Mouse (Mus musculus) midbrain, embryonic 13.5 days (tissue): Measurements from ENCODE around the gene Wdr95. TPM values are rescaled to one million over a fixed set of nuclear protein-coding genes. Genes with fewer than 3 reads are reported as not detected.

Source experiments
- ATAC-seq: fragments of 200-750 bp; cut with Nextera tagmentation; 2 replicates; pipeline ENCODE4 v1.8.0; 2017; ENCODE audit warnings: mild to moderate bottlenecking, moderate TSS enrichment, moderate library complexity
- H3K27ac ChIP-seq: fragments of 300-500 bp; sonication (generic); 2 replicates; pipeline ENCODE4 v1.5.1; 2015; ENCODE audit warnings: inconsistent platforms, mild to moderate bottlenecking, moderate library complexity
- H3K27me3 ChIP-seq: fragments of 300-500 bp; sonication (generic); 2 replicates; pipeline ENCODE4 v1.6.1; 2015; ENCODE audit warnings: mild to moderate bottlenecking, inconsistent platforms
- H3K36me3 ChIP-seq: fragments of 300-500 bp; sonication (generic); 2 replicates; pipeline ENCODE4 v1.6.1; 2015; ENCODE audit warnings: mild to moderate bottlenecking, inconsistent platforms
- H3K4me1 ChIP-seq: fragments of 300-500 bp; sonication (generic); replicated peaks from 2 replicates; pipeline ENCODE4 v1.6.1; 2015; ENCODE audit warnings: inconsistent platforms
- H3K4me2 ChIP-seq: fragments of 300-500 bp; sonication (generic); replicated peaks from 2 replicates; pipeline ENCODE4 v1.6.1; 2015; ENCODE audit warnings: moderate library complexity, mild to moderate bottlenecking, inconsistent platforms
- H3K4me3 ChIP-seq: fragments of 300-500 bp; sonication (generic); replicated peaks from 2 replicates; pipeline ENCODE4 v1.5.1; 2015; ENCODE audit warnings: mild to moderate bottlenecking, inconsistent platforms
- H3K9ac ChIP-seq: fragments of 300-500 bp; sonication (generic); replicated peaks from 2 replicates; pipeline ENCODE4 v1.6.1; 2015; ENCODE audit warnings: mild to moderate bottlenecking, inconsistent platforms
- H3K9me3 ChIP-seq: fragments of 300-500 bp; sonication (generic); 2 replicates; pipeline ENCODE4 v1.6.1; 2016; ENCODE audit warnings: mild to moderate bottlenecking, inconsistent platforms
- WGBS: fragments of 180-500 bp; shearing (Covaris S2); methylation state at CpG from one replicate; pipeline ENCODE4 v1.1.7; 2015; 5-methylcytosine and 5-hydroxymethylcytosine counted together
- polyA plus RNA-seq: library from polyadenylated mRNA; unstranded; fragments of >200 nt; fragmentation: Nextera tagmentation; extraction: Ambion mirVana; gene quantifications from 2 replicates; pipeline ENCODE4 v1.2.1, GENCODE M21; 2015

Gene Wdr95
- polyA plus RNA-seq, 1 experiment from 2014 or later, result 0.11 TPM

GRCm38 (mm10) chr5:149585231-149585630 lies 56.8 kb downstream of the Wdr95 start:
- 100% methylated on average over 1 of the region's 1 CpGs for WGBS
- no peak overlapping the region for H3K27ac ChIP-seq

GRCm38 (mm10) chr5:149585910-149586309 lies 57.4 kb downstream of the Wdr95 start:
- WGBS, result 50% methylated on average over 10 of the region's 10 CpGs
- Histone ChIP-seq H3K9me3 (no peaks in the 10 kb centered on the region), H3K27ac (no peak overlapping the region), H3K36me3 (no peaks in the 10 kb centered on the region), H3K9ac (no peak overlapping the region), H3K4me2 (no peak overlapping the region), H3K27me3 (no peaks in the 10 kb centered on the region), H3K4me3 (no peak overlapping the region), H3K4me1 (peaks cover 6% of the 10 kb centered on the region; the same call in 1 of the 2 replicates)
- peak; percentile 43; the same call in 1 of the 2 replicates for ATAC-seq

More at GRCm38 (mm10) chr5:149585231-149585630, 56.8 kb downstream of the Wdr95 start:
- no peaks in the 10 kb centered on the region for H3K36me3 ChIP-seq
- no peak overlapping the region for H3K4me3 ChIP-seq
- H3K4me1 ChIP-seq, result peaks cover 6% of the 10 kb centered on the region; the same call in 1 of the 2 replicates
- ATAC-seq, result no peak
- H3K4me2 ChIP-seq, result no peak overlapping the region
- no peaks in the 10 kb centered on the region for H3K9me3 ChIP-seq
- H3K27me3 ChIP-seq, result no peaks in the 10 kb centered on the region
- no peak overlapping the region for H3K9ac ChIP-seq

GRCm38 (mm10) chr5:149587327-149587895 lies 58.9 kb downstream of the Wdr95 start:
- no peak for ATAC-seq
- Histone ChIP-seq H3K27ac (no peak overlapping the region), H3K4me2 (no peak overlapping the region), H3K4me1 (peaks cover 6% of the 10 kb centered on the region; the same call in 1 of the 2 replicates), H3K36me3 (no peaks in the 10 kb centered on the region), H3K4me3 (no peak overlapping the region), H3K9ac (no peak overlapping the region), H3K27me3 (no peaks in the 10 kb centered on the region), H3K9me3 (no peaks in the 10 kb centered on the region)
- WGBS, result 89% methylated on average over 11 of the region's 11 CpGs

GRCm38 (mm10) chr5:149588814-149589534 lies 60.5 kb downstream of the Wdr95 start:
- no peak overlapping the region for H3K9ac ChIP-seq
- WGBS, result 69% methylated on average over 7 of the region's 7 CpGs
- no peaks in the 10 kb centered on the region for H3K9me3 ChIP-seq
- H3K27me3 ChIP-seq, result no peaks in the 10 kb centered on the region
- H3K4me3 ChIP-seq, result no peak overlapping the region
- H3K4me1 ChIP-seq, result no peaks in the 10 kb centered on the region
- ATAC-seq, result no peak
- H3K27ac ChIP-seq, result no peak overlapping the region
- no peak overlapping the region for H3K4me2 ChIP-seq
- H3K36me3 ChIP-seq, result no peaks in the 10 kb centered on the region

- Histone ChIP-seq H3K36me3 (no peaks in the 10 kb centered on the region), H3K9me3 (no peaks in the 10 kb centered on the region), H3K4me3 (no peak overlapping the region), H3K4me2 (no peak overlapping the region), H3K27ac (no peak overlapping the region), H3K4me1 (no peaks in the 10 kb centered on the region), H3K9ac (no peak overlapping the region), H3K27me3 (no peaks in the 10 kb centered on the region)
- no peak for ATAC-seq
- WGBS, result 69% methylated on average over 3 of the region's 3 CpGs
Measured at GRCm38 (mm10) chr5:149589932-149590331, 61.5 kb downstream of the Wdr95 start.

- H3K27ac ChIP-seq, result no peak overlapping the region
- H3K9me3 ChIP-seq, result no peaks in the 10 kb centered on the region
- H3K4me1 ChIP-seq, result no peaks in the 10 kb centered on the region
- H3K4me2 ChIP-seq, result no peak overlapping the region
- H3K9ac ChIP-seq, result no peak overlapping the region
- no peaks in the 10 kb centered on the region for H3K27me3 ChIP-seq
- no peaks in the 10 kb centered on the region for H3K36me3 ChIP-seq
- 92% methylated on average over 3 of the region's 3 CpGs for WGBS
- no peak overlapping the region for H3K4me3 ChIP-seq
- ATAC-seq, result no peak
Measured at GRCm38 (mm10) chr5:149594215-149594614, 65.7 kb downstream of the Wdr95 start.

GRCm38 (mm10) chr5:149597351-149597750 lies 68.9 kb downstream of the Wdr95 start:
- no peaks in the 10 kb centered on the region for H3K36me3 ChIP-seq
- H3K9ac ChIP-seq, result no peak overlapping the region
- no peaks in the 10 kb centered on the region for H3K4me1 ChIP-seq
- no peak overlapping the region for H3K4me3 ChIP-seq
- H3K27me3 ChIP-seq, result no peaks in the 10 kb centered on the region
- no peak overlapping the region for H3K27ac ChIP-seq
- H3K4me2 ChIP-seq, result no peak overlapping the region
- WGBS, result 50% methylated on average over 18 of the region's 18 CpGs
- H3K9me3 ChIP-seq, result no peaks in the 10 kb centered on the region
- no peak for ATAC-seq

- WGBS, result 94% methylated on average over 3 of the region's 3 CpGs
- H3K36me3 ChIP-seq, result no peaks in the 10 kb centered on the region
Measured at GRCm38 (mm10) chr5:149601996-149602395, 73.5 kb downstream of the Wdr95 start.

GRCm38 (mm10) chr5:149603241-149603640 lies 74.8 kb downstream of the Wdr95 start:
- H3K27me3 ChIP-seq, result no peaks in the 10 kb centered on the region
- 77% methylated on average over 3 of the region's 3 CpGs for WGBS
- H3K4me2 ChIP-seq, result no peak overlapping the region
- H3K9ac ChIP-seq, result no peak overlapping the region
- no peaks in the 10 kb centered on the region for H3K4me1 ChIP-seq
- no peaks in the 10 kb centered on the region for H3K36me3 ChIP-seq
- H3K9me3 ChIP-seq, result no peaks in the 10 kb centered on the region
- no peak overlapping the region for H3K27ac ChIP-seq
- ATAC-seq, result no peak
- no peak overlapping the region for H3K4me3 ChIP-seq

More at GRCm38 (mm10) chr5:149601996-149602395, 73.5 kb downstream of the Wdr95 start:
- H3K4me1 ChIP-seq, result no peaks in the 10 kb centered on the region
- no peak overlapping the region for H3K4me2 ChIP-seq
- H3K9me3 ChIP-seq, result no peaks in the 10 kb centered on the region
- H3K27ac ChIP-seq, result no peak overlapping the region
- H3K27me3 ChIP-seq, result no peaks in the 10 kb centered on the region
- no peak overlapping the region for H3K4me3 ChIP-seq
- ATAC-seq, result no peak
- H3K9ac ChIP-seq, result no peak overlapping the region

- 87% methylated on average over 8 of the region's 8 CpGs for WGBS
- H3K4me1 ChIP-seq, result peaks cover 9% of the 10 kb centered on the region; the same call in 1 of the 2 replicates
Measured at GRCm38 (mm10) chr5:149607083-149607720, 78.7 kb downstream of the Wdr95 start.

GRCm38 (mm10) chr5:149611476-149612164 lies 83.1 kb downstream of the Wdr95 start:
- H3K4me3 ChIP-seq, result no peak overlapping the region
- H3K27me3 ChIP-seq, result no peaks in the 10 kb centered on the region
- 64% methylated on average over 16 of the region's 16 CpGs for WGBS
- ATAC-seq, result no peak
- H3K4me2 ChIP-seq, result no peak overlapping the region
- H3K27ac ChIP-seq, result peak overlapping the region; percentile 30; the same call in 1 of the 2 replicates
- H3K9me3 ChIP-seq, result no peaks in the 10 kb centered on the region
- no peak overlapping the region for H3K9ac ChIP-seq
- H3K36me3 ChIP-seq, result peaks cover 22% of the 10 kb centered on the region
- H3K4me1 ChIP-seq, result peaks cover 16% of the 10 kb centered on the region; the same call in 1 of the 2 replicates

More at GRCm38 (mm10) chr5:149607083-149607720, 78.7 kb downstream of the Wdr95 start:
- H3K4me2 ChIP-seq, result no peak overlapping the region
- no peaks in the 10 kb centered on the region for H3K27me3 ChIP-seq
- H3K4me3 ChIP-seq, result no peak overlapping the region
- ATAC-seq, result no peak
- no peaks in the 10 kb centered on the region for H3K36me3 ChIP-seq
- no peak overlapping the region for H3K27ac ChIP-seq
- H3K9ac ChIP-seq, result no peak overlapping the region
- no peaks in the 10 kb centered on the region for H3K9me3 ChIP-seq
